Mouse (Mus musculus) G1E (cell line): ENCODE data around the gene Robo2.

Source experiments
- CTCF ChIP-seq: IDR thresholded peaks from 2 replicates; pipeline ENCODE4 v1.5.1; 2012; ENCODE audit warnings: low read depth, low read length, inconsistent platforms, mixed read lengths
- GATA1 ChIP-seq: IDR thresholded peaks from 2 replicates; pipeline ENCODE4 v1.6.1; 2012; ENCODE audit warnings: borderline replicate concordance, low read length, inconsistent platforms, mixed read lengths
- POLR2AphosphoS5 ChIP-seq: IDR thresholded peaks from 2 replicates; pipeline ENCODE4 v1.6.1; 2012; ENCODE audit warnings: low read depth, low read length, inconsistent platforms; ENCODE audit not compliant: insufficient replicate concordance

DNA sequence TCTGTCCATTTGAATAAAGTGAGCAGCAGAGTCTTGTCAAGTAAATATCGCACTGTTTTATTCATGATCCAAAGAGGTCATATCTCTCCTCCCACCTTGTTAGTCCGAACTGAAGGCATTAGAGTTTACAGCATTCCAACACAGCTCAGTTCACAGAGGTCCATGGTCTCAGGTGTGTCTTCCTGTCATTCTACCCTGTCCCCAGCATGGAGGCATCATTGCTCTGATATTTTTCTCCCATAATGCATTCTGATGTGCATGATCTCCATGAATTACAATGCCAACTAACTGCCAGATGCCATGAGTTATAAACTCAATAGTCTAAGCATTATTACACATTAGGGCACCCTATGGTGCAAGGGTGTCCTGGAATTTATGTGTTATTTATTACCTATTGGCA, 354.7 kb downstream of the Robo2 start:
- TF ChIP-seq CTCF (no peak), GATA1 (no peak), POLR2AphosphoS5 (no peak)
